In genomic region chr19:41354287-41354951, GRCm38 (mm10) we compare ENCODE assay signal across 16 mouse cellular contexts. TPM values are rescaled to one million over a fixed set of nuclear protein-coding genes. Genes with fewer than 3 reads are reported as not detected.
DNase-seq lines count a peak whose midpoint lies in the region; ATAC-seq lines count a peak whose summit lies in the region.
"Had no signal": no experiment of that assay in that cellular context is flagged by ENCODE, and none has a peak within 500 bp of the region (broad histone marks: within the 10 kb centered on the region; RNA-seq: fewer than 3 reads in every experiment).

No protein-coding gene starts in this region.

- no peaks in the 10 kb centered on the region for H3K4me1 ChIP-seq in midbrain, embryonic 10.5 days
- no peaks in the 10 kb centered on the region for H3K4me1 ChIP-seq in kidney, embryonic 14.5 days (ENCODE audit: control insufficient read depth, insufficient read depth, low read length)
- H3K4me1 ChIP-seq: heart, embryonic 13.5 days; hindbrain, embryonic 10.5 days; midbrain, embryonic 13.5 days had no signal

- H3K27ac ChIP-seq in midbrain, embryonic 10.5 days (replicated peaks) = no peak overlapping the region
- no peak overlapping the region for H3K27ac ChIP-seq in kidney, embryonic 14.5 days (ENCODE audit: low read depth, low read length)
- H3K27ac ChIP-seq: heart, embryonic 13.5 days; hindbrain, embryonic 10.5 days; kidney, postnatal 0 days; midbrain, embryonic 13.5 days had no signal

- no peaks in the 10 kb centered on the region for H3K36me3 ChIP-seq in midbrain, embryonic 10.5 days
- H3K36me3 ChIP-seq in kidney, embryonic 14.5 days (ENCODE audit: control insufficient read depth, insufficient read depth, low read length) = no peaks in the 10 kb centered on the region
- H3K36me3 ChIP-seq: heart, embryonic 13.5 days; hindbrain, embryonic 10.5 days; midbrain, embryonic 13.5 days had no signal

- no peaks in the 10 kb centered on the region for H3K9me3 ChIP-seq in midbrain, embryonic 10.5 days (replicated peaks)
- no peaks in the 10 kb centered on the region for H3K9me3 ChIP-seq in kidney, embryonic 14.5 days (ENCODE audit: control insufficient read depth, low read length)
- H3K9me3 ChIP-seq: heart, embryonic 13.5 days; hindbrain, embryonic 10.5 days; midbrain, embryonic 13.5 days had no signal

- no peak overlapping the region for H3K9ac ChIP-seq in kidney, embryonic 14.5 days (ENCODE audit: low read depth, low read length)
- H3K9ac ChIP-seq: heart, embryonic 13.5 days; midbrain, embryonic 13.5 days had no signal

- DNase-seq in thymus, postnatal 14 days = peak; percentile 74
- no peak for DNase-seq in midbrain, embryonic 10.5 days (ENCODE audit: low spot score)
- no peak for DNase-seq in adrenal gland, postnatal 10 days
- DNase-seq: cerebellum, adult 9-10 months; embryo, embryonic 11 days; gastrocnemius, postnatal 25 days had no signal

- H3K27me3 ChIP-seq in midbrain, embryonic 10.5 days (ENCODE audit: low read depth, poor library complexity, severe bottlenecking) = no peaks in the 10 kb centered on the region
- no peaks in the 10 kb centered on the region for H3K27me3 ChIP-seq in kidney, embryonic 14.5 days (ENCODE audit: control insufficient read depth, insufficient read depth, low read length)
- H3K27me3 ChIP-seq: heart, embryonic 13.5 days; midbrain, embryonic 13.5 days had no signal

- no peak overlapping the region for H3K4me2 ChIP-seq in kidney, embryonic 14.5 days (replicated peaks; ENCODE audit: low read depth, low read length)
- H3K4me2 ChIP-seq: heart, embryonic 13.5 days; midbrain, embryonic 13.5 days had no signal

- ATAC-seq in CD4-positive, CD25-positive, alpha-beta regulatory T cell, adult 4 months = peak; percentile 91
- peak; percentile 93 for ATAC-seq in common myeloid progenitor, adult 5-6 weeks (replicated peaks; ENCODE audit: low read depth, poor library complexity, severe bottlenecking)
- peak; percentile 73 for ATAC-seq in monocyte, adult 5-6 weeks (replicated peaks; ENCODE audit: insufficient number of reproducible peaks, low FRiP score, low TSS enrichment, poor library complexity, severe bottlenecking)
- ATAC-seq in kidney, embryonic 14.5 days (ENCODE audit: low FRiP score, low TSS enrichment) = no peak
- ATAC-seq: forebrain, embryonic 16.5 days; midbrain, embryonic 13.5 days had no signal

- no peak overlapping the region for H3K4me3 ChIP-seq in midbrain, embryonic 10.5 days
- no peak overlapping the region for H3K4me3 ChIP-seq in kidney, embryonic 14.5 days (ENCODE audit: low read length)
- H3K4me3 ChIP-seq: erythroblast, embryonic 14.5 days; heart, embryonic 13.5 days; hindbrain, embryonic 10.5 days; midbrain, embryonic 13.5 days had no signal

- 85% methylated on average over 17 of the region's 17 CpGs for WGBS in midbrain, embryonic 10.5 days
- WGBS in kidney, embryonic 14.5 days = 87% methylated on average over 17 of the region's 17 CpGs

RNA-seq across cellular contexts. Expression of gene Pik3ap1, which starts 30.5 kb away (rescaled TPM):
- polyA plus RNA-seq in CD4-positive, CD25-positive, alpha-beta regulatory T cell, adult 4 months (2017; shearing (Covaris generic)) = 1 to 10 TPM; 2.5 to 2.8 TPM
- total RNA-seq in common myeloid progenitor, adult 5-6 weeks (2017) = 10.0 and 10.2 TPM in 2 replicates
- 216 to 241 TPM (median 224 TPM) in 3 replicates for total RNA-seq in monocyte, adult 5-6 weeks (2017)
- polyA plus RNA-seq in midbrain, embryonic 10.5 days (2016; fragmentation: Nextera tagmentation; extraction: Ambion mirVana) = 2.9 and 4.4 TPM in 2 replicates
- 1 to 10 TPM; 6.2 to 8.7 TPM for total RNA-seq in adrenal gland, postnatal 10 days (2021)
- 0.77 and 1.6 TPM in 2 replicates for polyA plus RNA-seq in kidney, embryonic 14.5 days (2014; fragmentation: Nextera tagmentation; extraction: Ambion mirVana)

Comparison
In these comparisons a context has a peak if more than half of its experiments do, and no peak if none do; other contexts are left out.
1. RNA of gene Pik3ap1, which starts 30.5 kb away (total RNA-seq): 216 to 241 TPM in monocyte, adult 5-6 weeks; 10.0 to 10.2 TPM in common myeloid progenitor, adult 5-6 weeks and 6.2 to 8.7 TPM in adrenal gland, postnatal 10 days; every median in the first group is over 10 times any median in the second.